Mouse (Mus musculus) ovary, postnatal 14 days (tissue): Measurements from ENCODE around the gene Auts2.
A peak's percentile ranks its signal among the peaks of the same experiment; 100 is the strongest.

Experiments used
- DNase-seq: peaks from one replicate; pipeline ENCODE4 v3.0.0; 2022; ENCODE audit warnings: low spot score

Auts2 gene

GRCm38 (mm10) chr5:132255579-132255978 lies 287.6 kb downstream of the Auts2 start:
- DNase-seq = no peak

- DNase-seq = no peak
Observed at GRCm38 (mm10) chr5:132249523-132249922, 293.6 kb downstream of the Auts2 start.

- no peak for DNase-seq
Observed at GRCm38 (mm10) chr5:132248069-132248468, 295.1 kb downstream of the Auts2 start.

- no peak for DNase-seq
Observed at GRCm38 (mm10) chr5:132235460-132235859, 307.7 kb downstream of the Auts2 start.

GRCm38 (mm10) chr5:132234471-132234870 lies 308.7 kb downstream of the Auts2 start:
- no peak for DNase-seq

GRCm38 (mm10) chr5:132231280-132232047 lies 311.7 kb downstream of the Auts2 start:
- DNase-seq = peak; percentile 50

- DNase-seq = peak; percentile 15
Observed at GRCm38 (mm10) chr5:132229644-132230357, 313.3 kb downstream of the Auts2 start.

GRCm38 (mm10) chr5:132229023-132229422 lies 314.1 kb downstream of the Auts2 start:
- no peak for DNase-seq

- DNase-seq = no peak
Observed at GRCm38 (mm10) chr5:132220376-132220930, 322.7 kb downstream of the Auts2 start.

GRCm38 (mm10) chr5:132216143-132216542 lies 327.0 kb downstream of the Auts2 start:
- no peak for DNase-seq

- DNase-seq = no peak
Observed at GRCm38 (mm10) chr5:132212446-132212845, 330.7 kb downstream of the Auts2 start.

GRCm38 (mm10) chr5:132209694-132210093 lies 333.4 kb downstream of the Auts2 start:
- DNase-seq = no peak

- DNase-seq = no peak
Observed at GRCm38 (mm10) chr5:132206220-132206619, 336.9 kb downstream of the Auts2 start.

- no peak for DNase-seq
Observed at GRCm38 (mm10) chr5:132203846-132204245, 339.3 kb downstream of the Auts2 start.

- no peak for DNase-seq
Observed at GRCm38 (mm10) chr5:132201077-132201645, 342.0 kb downstream of the Auts2 start.

GRCm38 (mm10) chr5:132200595-132200994 lies 342.5 kb downstream of the Auts2 start:
- DNase-seq = no peak

GRCm38 (mm10) chr5:132195048-132195533 lies 348.1 kb downstream of the Auts2 start:
- DNase-seq = no peak

- no peak for DNase-seq
Observed at GRCm38 (mm10) chr5:132190190-132190589, 353.0 kb downstream of the Auts2 start.

- DNase-seq = no peak
Observed at GRCm38 (mm10) chr5:132186659-132187058, 356.5 kb downstream of the Auts2 start.

- no peak for DNase-seq
Observed at GRCm38 (mm10) chr5:132186221-132186620, 356.9 kb downstream of the Auts2 start.

GRCm38 (mm10) chr5:132184395-132185095 lies 358.6 kb downstream of the Auts2 start:
- DNase-seq = no peak

GRCm38 (mm10) chr5:132182077-132182476 lies 361.1 kb downstream of the Auts2 start:
- DNase-seq = no peak
